Mouse (Mus musculus) olfactory bulb, adult 2 months (tissue): ENCODE data around the gene Olfr70.

Experiments used
- CTCF ChIP-seq: fragments of 200-500 bp; IDR thresholded peaks from 2 replicates; pipeline ENCODE4 v1.5.1; 2012; ENCODE audit warnings: low read depth, mild to moderate bottlenecking, low read length, moderate library complexity; ENCODE audit not compliant: insufficient read depth
- POLR2A ChIP-seq: fragments of 200-500 bp; IDR thresholded peaks from 2 replicates; pipeline ENCODE4 v1.6.1; 2012; ENCODE audit warnings: mild to moderate bottlenecking, low read depth, low read length, moderate library complexity; ENCODE audit not compliant: insufficient read depth

DNA sequence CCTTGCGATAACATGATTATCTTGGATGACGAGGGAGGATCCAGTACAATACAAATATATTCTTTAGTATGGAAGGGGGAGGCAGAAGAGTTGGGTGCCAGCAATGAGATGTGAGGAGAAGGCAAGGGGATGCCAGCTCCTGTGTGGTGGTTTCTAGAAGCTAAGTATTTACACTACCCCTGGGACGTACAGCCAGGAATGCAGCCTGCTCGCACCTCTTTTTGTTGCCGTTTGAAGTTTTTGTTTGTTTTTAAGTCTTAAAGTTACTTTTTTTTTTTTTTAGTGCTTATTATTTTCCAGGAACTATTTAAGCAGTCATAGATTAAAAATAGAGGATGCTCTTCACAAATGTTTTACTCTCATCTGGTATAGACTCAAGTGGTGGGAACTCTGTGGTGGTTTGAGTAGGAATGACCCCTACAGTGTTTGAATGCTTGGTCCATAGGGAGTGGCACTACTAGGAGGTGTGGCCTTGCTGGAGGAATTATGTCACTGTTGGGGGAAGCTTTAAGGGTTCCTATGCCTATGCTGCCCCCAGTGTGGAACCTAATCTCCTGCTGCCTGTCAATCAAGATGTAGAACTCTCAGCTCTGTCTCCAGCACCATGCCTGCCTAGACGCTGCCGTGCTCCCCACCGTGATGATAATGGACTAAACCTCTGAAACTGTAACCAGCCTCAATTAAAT is 38.5 kb upstream of the Olfr70 start:
- no peak for TF ChIP-seq CTCF
- TF ChIP-seq POLR2A: no peak
